Mouse (Mus musculus) thymus, postnatal 25 days (tissue): ENCODE data around the gene Smim27.
A peak's percentile ranks its signal among the peaks of the same experiment; 100 is the strongest.

ENCODE experiments used
- DNase-seq: peaks from one replicate; pipeline ENCODE4 v3.0.0; 2022

Smim27 gene

GRCm38 (mm10) chr4:40269430-40270032, at the start of gene Smim27, which contains the start of gene Topors:
TSS of gene Smim27 (plus strand) at chr4:40269579.
TSS of gene Topors (minus strand) at chr4:40269850.
- DNase-seq = peak; percentile 94

- no peak for DNase-seq
These were observed 48.9 kb upstream of the Smim27 start for GRCm38 (mm10) chr4:40220437-40220836.

DNA sequence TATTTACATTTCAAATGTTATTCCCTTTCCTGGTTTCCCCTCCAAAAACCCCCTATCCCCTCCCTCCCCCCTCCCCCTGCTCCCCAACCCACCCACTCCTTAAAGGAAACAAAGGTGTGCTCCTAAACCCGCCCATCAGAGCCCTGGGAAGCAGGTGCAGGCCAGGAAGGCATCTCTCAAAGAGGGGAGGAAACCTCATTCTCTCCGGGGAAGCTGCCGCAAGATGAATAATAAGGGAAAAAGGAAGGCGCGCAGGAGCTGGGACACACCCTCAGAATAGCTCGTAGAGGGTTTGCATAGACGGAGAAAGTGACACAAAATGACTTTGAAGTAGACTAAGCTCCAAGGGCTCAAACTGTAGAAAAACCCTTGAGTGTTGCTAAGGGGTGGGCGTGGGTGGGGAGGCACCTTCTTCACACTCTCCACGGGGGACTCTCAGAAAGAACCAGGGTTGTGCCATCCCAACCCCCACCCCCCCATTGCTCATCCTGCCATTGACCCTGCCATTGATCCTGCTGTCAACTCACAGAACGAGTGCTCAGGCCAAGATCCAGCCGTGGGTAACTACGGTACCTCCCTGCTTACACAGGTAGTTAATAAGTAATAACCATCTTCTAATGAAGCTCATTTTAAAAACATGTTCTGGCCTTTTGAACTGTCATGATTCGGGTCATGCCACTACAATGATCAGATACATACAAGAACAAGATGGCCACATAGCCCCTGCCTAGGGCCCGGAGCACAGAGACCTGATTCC, 48.2 kb upstream of the Smim27 start:
- no peak for DNase-seq

DNA sequence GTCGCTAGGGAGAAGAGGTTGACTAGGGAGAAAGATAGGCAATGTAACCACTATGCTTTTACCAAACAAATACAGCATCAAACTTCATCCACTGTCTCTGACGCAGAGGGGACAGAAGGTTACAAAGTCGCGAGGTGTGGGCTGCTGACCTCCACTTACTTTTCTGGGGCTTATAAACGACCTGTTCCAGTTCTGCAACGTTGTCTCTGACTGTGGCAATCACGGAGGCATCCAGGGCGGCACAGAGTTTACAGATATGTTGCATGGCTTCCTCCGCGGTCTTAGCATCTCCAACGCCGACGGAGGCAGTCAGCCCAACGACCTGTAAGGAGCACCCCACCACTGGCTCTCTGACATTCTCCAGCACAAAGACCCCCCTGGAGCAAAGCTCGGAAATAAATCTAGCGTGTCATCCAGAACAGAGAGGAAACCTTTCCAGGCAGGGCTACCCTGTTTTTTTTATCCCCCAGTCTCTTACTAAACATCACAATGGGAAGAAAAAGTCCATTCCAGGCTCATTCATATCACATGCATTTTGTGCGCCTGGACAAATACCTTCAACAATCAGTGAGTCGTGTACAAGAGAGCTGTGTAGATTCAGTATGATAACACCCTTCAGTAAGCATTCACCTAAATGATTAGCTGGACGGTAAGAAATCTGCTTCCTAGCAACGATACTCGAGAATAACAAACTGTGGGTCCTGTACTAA, 47.3 kb upstream of the Smim27 start:
- no peak for DNase-seq

DNA sequence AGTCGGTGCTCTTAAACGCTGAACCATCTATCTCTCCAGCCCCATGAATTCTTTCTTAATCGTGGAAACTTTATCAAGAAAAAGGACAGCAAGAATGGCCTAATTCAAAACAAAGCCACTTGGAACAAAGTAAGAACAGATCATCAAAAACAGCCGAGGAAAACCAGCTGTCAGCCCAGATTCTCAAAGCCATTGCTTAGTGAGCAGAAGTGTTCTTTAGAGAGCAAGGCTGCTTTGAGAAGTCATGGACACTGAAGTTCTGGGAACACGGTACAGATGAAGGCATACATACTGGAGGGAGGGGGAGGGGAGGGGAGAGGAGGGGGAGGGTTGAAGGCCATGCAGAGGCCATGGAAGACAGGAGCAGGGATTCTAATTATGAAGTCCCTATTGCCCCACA, 43.3 kb upstream of the Smim27 start:
- no peak for DNase-seq

GRCm38 (mm10) chr4:40227131-40227530, 42.2 kb upstream of the Smim27 start:
- no peak for DNase-seq

- DNase-seq = no peak
These were observed 41.5 kb upstream of the Smim27 start for GRCm38 (mm10) chr4:40227886-40228285.

GRCm38 (mm10) chr4:40229723-40230122, 39.7 kb upstream of the Smim27 start:
- DNase-seq = no peak

- no peak for DNase-seq
These were observed 36.2 kb upstream of the Smim27 start for GRCm38 (mm10) chr4:40233062-40233664.

- no peak for DNase-seq
These were observed 35.1 kb upstream of the Smim27 start for GRCm38 (mm10) chr4:40234256-40234655.

DNA sequence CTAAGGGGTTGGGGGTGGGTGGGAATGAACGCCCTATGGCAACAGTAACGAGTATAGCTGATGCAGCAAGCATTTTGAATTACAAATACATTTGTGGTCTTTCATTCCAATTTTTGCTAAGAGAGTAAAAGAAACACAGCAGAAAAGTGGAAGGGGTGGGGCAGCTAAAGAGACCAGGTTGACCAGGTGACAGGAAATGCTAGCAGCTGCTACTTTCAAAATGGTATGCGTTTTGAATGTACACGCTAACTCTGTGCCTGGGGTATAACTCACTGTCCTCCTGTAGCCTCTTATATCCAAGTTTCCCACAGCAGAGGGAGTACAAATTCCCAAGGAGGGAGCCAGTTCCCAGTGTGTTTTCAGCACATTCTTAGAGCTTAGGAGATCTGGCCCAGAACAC, 32.5 kb upstream of the Smim27 start:
- peak; percentile 26 for DNase-seq

DNA sequence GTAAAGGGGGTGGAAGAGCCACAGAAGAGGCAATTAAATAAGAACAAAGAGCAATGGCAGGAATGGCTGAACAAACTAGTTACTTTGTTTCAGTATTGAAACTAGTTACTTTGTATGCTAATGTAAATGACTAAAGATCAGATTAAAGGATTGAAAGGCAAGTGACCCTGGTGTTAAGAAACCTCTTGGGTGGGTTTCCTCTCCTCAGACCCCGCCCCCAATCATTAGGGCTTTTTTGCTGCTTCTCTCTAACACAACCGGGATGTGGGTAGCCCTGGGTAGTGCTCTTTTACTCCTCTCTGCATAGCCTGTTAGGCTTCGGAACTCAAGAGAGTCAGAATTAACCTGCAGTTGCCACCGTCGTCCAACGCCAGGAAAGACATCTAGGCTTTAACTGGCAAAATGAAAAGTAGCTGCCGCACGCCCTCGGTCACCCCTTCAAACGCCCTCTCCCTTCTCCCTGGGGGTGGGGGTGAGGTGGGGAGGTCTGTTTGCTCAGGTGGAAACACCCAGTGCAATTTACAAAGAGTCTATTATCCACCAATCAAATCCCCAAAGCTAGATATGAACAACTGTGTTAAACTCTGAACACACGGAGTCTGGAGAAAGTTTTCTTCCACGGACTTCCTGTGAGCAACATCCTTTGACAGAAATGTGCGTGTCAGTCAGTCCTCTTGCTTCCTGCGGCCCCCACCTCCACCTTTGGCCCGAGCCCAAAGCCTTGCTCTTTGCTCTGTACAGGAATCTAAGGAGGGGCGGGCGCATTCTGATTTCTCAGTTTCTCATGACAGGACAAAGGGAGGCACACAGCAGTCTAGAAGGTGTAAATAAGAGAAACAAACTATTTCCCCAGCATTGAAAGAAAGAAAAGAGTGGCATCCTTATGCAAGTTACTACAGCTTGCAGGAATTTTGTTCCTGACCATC, 30.6 kb upstream of the Smim27 start:
- peak; percentile 68 for DNase-seq

GRCm38 (mm10) chr4:40239409-40240271, 29.7 kb upstream of the Smim27 start, which contains the start of gene Ddx58:
TSS of gene Ddx58 (minus strand) at chr4:40239828.
- peak; percentile 46 for DNase-seq

DNA sequence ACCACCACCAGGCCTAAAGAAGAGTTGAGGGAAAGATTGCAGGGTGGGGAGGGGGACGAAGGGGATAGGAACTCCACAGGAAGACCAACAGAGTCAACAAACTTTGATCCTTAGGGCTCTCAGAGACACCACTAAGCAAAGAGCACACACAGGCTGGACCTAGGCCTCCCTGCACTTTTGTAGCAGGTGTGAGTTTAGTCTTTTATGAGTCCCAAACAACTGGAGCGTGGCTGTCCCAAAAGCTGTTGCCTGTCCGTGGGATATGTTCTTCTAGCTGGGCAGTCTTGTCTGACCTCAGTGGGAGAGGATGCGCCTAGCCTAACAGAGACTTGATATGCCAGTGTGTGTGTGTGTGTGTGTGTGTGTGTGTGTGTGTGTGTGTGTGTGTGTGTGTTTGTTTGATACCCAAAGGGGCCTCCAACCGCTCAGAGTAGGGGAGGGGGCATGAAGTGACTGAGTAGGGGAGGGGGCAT, 29.1 kb upstream of the Smim27 start:
- no peak for DNase-seq

GRCm38 (mm10) chr4:40241928-40242327, 27.5 kb upstream of the Smim27 start:
- no peak for DNase-seq

DNA sequence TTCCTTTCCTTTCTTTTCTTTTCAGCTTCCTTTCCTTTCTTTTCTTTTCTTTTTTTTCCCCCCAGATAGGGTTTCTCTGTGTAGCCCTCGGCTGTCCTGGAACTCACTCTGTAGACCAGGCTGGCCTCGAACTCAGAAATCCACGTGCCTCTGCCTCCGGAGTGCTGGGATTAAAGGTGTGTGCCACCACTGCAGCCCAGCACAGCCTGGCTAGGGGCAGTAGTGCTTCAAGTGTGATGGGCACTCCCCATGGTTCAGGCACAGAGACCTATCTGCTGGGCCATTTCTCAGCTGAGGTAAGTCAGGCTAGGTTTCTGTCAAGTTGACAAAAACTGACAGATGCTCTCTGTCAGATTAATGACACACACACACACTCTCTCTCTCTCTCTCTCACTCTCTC, 26.4 kb upstream of the Smim27 start:
- no peak for DNase-seq

DNA sequence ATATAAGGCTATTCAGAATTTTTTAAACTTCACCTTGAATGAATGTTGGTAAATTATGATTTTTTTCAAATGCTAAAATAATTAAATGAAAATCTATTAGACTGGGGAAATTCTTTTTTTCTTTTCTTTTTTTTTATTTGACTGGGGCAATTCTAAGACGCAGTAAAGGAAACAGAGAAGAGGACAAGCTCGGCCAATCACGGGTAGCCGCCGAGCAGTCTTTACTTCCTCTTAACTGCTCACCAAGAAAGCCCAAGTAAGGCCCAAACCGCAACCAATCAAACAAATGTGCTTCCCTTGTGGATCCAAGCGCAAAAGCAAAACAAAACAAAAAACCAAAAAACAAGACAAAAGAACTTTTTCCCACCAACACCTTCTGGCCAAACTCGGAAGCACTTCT, 25.3 kb upstream of the Smim27 start:
- DNase-seq = no peak

DNA sequence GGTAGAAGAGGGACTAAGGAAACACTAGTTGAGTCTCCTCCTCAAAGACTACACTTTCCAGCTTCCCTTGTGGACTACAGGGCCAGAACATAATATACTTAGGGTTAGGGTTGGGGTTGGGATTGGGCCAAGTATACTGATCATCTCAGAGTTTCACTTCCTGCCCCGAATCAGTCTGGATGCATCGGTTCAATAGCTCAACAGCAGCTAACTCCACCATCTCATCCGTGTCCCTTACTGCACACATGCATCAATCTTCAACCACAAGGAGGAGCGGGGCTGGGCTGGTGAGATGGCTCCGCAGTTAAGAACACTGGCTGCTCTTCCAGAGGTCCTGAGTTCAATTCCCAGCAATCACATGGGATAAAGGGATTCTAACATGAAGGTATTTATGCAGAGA, 18.4 kb upstream of the Smim27 start:
- DNase-seq = no peak

DNA sequence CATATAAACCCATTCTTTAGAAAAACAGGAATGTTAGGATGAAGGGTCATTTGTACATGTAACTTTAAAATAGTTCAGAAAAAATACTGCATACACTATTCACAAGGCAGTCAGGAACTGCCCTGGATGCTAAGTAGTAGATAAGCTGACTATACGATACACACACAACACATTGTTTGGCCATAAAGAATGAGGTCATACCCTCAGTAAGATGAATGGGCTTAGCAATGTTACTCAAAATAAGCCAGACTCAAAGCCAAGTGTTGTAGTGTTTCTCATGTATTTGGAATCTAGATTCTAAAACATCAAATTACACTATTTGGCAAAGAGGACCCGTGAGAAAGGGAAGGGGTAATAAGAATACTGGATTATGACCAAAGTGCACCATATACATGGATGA, 15.6 kb upstream of the Smim27 start:
- no peak for DNase-seq

- DNase-seq = no peak
These were observed 14.8 kb upstream of the Smim27 start for GRCm38 (mm10) chr4:40254385-40255103.

DNA sequence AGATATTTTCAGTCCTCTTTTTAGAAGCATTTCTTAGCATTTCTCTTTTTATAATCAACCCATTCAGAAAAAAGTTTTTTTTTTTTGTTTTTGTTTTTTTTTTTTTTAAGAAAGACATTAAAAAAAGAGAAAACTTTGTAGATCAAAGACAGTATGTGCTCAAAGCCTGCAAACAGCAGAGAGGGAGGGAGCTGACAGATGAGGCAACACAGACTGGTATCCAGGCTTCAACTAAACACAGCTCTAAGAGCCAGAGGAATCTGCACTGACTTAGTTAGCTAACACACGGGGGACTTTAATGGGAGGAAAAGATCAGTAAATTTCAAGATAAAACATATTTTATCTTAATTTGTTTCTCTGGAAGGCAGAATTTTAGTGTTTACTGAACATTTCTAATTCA, 5.1 kb upstream of the Smim27 start:
- no peak for DNase-seq
